Mouse (Mus musculus) central nervous system, embryonic 14 days (tissue): Measurements from ENCODE around the gene B4galt4. TPM values are rescaled to one million over a fixed set of nuclear protein-coding genes. Genes with fewer than 3 reads are reported as not detected.

Source experiments
- polyA plus RNA-seq: library from polyadenylated mRNA; depleted of rRNA; stranded (reverse); fragments of >200 nt; gene quantifications from 2 replicates; pipeline ENCODE4 v1.2.3, GENCODE M21; 2012; rRNA removed

The B4galt4 gene
- 15.5 and 17.8 TPM in 2 replicates for polyA plus RNA-seq

GRCm38 (mm10) chr16:38742113-38742658 lies at the start of gene B4galt4:
Gene B4galt4, plus strand, starts transcription at chr16:38742264.

GRCm38 (mm10) chr16:38712581-38713403 lies 29.3 kb upstream of the B4galt4 start, which contains the start of gene Arhgap31:
Gene Arhgap31, minus strand, starts transcription at chr16:38713274.

GRCm38 (mm10) chr16:38800091-38800490 lies 58.0 kb downstream of the B4galt4 start, which contains the start of gene Upk1b:
Gene Upk1b, minus strand, starts transcription at chr16:38800328.

Other genes with a start within 250 kb of the B4galt4 start
- gene Timmdc1, start 219.6 kb upstream of the B4galt4 start, polyA plus RNA-seq = 19.1 and 21.4 TPM in 2 replicates
- gene Poglut1, start 192.0 kb upstream of the B4galt4 start, polyA plus RNA-seq = 59.2 and 63.8 TPM in 2 replicates
- gene Tmem39a, start 183.6 kb upstream of the B4galt4 start, polyA plus RNA-seq = 92.5 and 144 TPM in 2 replicates
- gene Arhgap31, start 29.0 kb upstream of the B4galt4 start, polyA plus RNA-seq = 4.4 and 7.2 TPM in 2 replicates
- 0.37 and 2.9 TPM in 2 replicates for gene Upk1b, start 58.1 kb downstream of the B4galt4 start, polyA plus RNA-seq
- not detected in 2 replicates for gene 4930435E12Rik, start 86.5 kb downstream of the B4galt4 start, polyA plus RNA-seq
- gene Igsf11, start 150.4 kb downstream of the B4galt4 start, polyA plus RNA-seq = 5.6 and 6.2 TPM in 2 replicates